Mouse (Mus musculus) midbrain, embryonic 16.5 days (tissue): ENCODE results near the gene Ahnak2. TPM values are rescaled to one million over a fixed set of nuclear protein-coding genes. Genes with fewer than 3 reads are reported as not detected.

Source experiments
- ATAC-seq: fragments of 200-750 bp; cut with Nextera tagmentation; 2 replicates; pipeline ENCODE4 v1.8.0; 2017; ENCODE audit warnings: moderate TSS enrichment
- H3K27ac ChIP-seq: fragments of 300-500 bp; sonication (generic); 2 replicates; pipeline ENCODE4 v1.5.1; 2014; ENCODE audit warnings: mild to moderate bottlenecking, low read length, mixed read lengths
- H3K27me3 ChIP-seq: fragments of 300-500 bp; sonication (generic); 2 replicates; pipeline ENCODE4 v1.6.1; 2014; ENCODE audit warnings: low read depth, low read length, mixed read lengths; ENCODE audit not compliant: control insufficient read depth, insufficient read depth
- H3K36me3 ChIP-seq: fragments of 300-500 bp; sonication (generic); 2 replicates; pipeline ENCODE4 v1.6.1; 2014; ENCODE audit warnings: mild to moderate bottlenecking, low read length, moderate library complexity, mixed read lengths; ENCODE audit not compliant: control insufficient read depth, insufficient read depth
- H3K4me1 ChIP-seq: fragments of 300-500 bp; sonication (generic); 2 replicates; pipeline ENCODE4 v1.6.1; 2014; ENCODE audit warnings: mild to moderate bottlenecking, low read length, mixed read lengths; ENCODE audit not compliant: control insufficient read depth, insufficient read depth
- H3K4me2 ChIP-seq: fragments of 300-500 bp; sonication (generic); 2 replicates; pipeline ENCODE4 v1.6.1; 2014; ENCODE audit warnings: mild to moderate bottlenecking, low read length, mixed read lengths
- H3K4me3 ChIP-seq: fragments of 300-500 bp; sonication (generic); 2 replicates; pipeline ENCODE4 v1.5.1; 2014; ENCODE audit warnings: low read depth, mild to moderate bottlenecking, low read length, moderate library complexity, mixed read lengths
- H3K9ac ChIP-seq: fragments of 300-500 bp; sonication (generic); 2 replicates; pipeline ENCODE4 v1.6.1; 2014; ENCODE audit warnings: low read depth, low read length, mixed read lengths
- H3K9me3 ChIP-seq: fragments of 300-500 bp; sonication (generic); replicated peaks from 2 replicates; pipeline ENCODE4 v1.6.1; 2014; ENCODE audit warnings: mild to moderate bottlenecking, low read length, mixed read lengths; ENCODE audit not compliant: control insufficient read depth, poor library complexity, severe bottlenecking
- WGBS: fragments of 180-500 bp; shearing (Covaris S2); extraction: QIAGEN DNeasy Blood & Tissue Kit; methylation state at CpG from one replicate; pipeline ENCODE4 v1.1.7; 2014; 5-methylcytosine and 5-hydroxymethylcytosine counted together
- polyA plus RNA-seq: library from polyadenylated mRNA; unstranded; fragments of >200 nt; fragmentation: Nextera tagmentation; extraction: Ambion mirVana; gene quantifications from 2 replicates; pipeline ENCODE4 v1.2.1, GENCODE M21; 2015

Gene Ahnak2
- polyA plus RNA-seq, 1 experiment from 2014 or later = 2.0 TPM

DNA sequence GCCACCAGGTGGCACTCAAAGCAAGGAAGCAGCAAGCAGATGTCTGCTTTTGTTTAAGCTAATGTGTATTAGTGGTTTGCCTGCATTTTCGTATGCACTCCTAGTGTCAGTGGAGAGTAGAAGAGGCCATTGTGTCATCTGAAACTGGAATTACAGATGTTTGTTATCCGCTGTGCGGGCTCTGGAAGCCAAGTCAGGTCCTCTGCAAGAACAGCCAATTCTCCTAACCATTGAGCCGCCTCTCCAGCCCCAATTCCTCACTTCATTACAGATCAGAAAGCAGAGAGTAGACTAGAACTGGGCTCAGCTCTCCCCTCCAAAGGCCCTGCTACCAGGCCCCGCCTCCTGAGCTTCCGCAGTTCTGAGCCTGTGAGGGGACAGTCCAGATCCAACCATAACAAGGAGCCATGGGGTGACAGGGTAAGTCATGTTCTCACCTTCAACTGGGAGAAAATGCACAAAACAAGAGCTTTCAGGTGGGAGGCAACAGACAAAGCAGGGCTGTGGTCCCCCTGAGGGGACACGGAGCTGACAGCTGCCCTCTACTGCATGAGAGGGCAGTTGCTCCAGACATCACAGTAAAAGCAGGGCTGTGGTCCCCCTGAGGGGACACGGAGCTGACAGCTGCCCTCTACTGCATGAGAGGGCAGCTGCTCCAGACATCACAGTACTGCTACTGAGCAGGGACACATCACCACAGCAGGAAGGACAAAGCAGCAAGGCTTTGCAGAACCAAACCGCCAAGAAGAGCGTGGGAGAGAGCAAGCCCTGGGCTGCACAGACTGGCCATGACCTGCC lies 55.5 kb downstream of the Ahnak2 start:
- WGBS = 18% methylated on average over 10 of the region's 10 CpGs
- H3K4me2 ChIP-seq = peak overlapping the region; percentile 12; the same call in 1 of the 2 replicates
- no peak overlapping the region for H3K4me3 ChIP-seq
- H3K9me3 ChIP-seq = no peaks in the 10 kb centered on the region
- H3K4me1 ChIP-seq = peaks cover 9% of the 10 kb centered on the region
- H3K9ac ChIP-seq = peak overlapping the region; percentile 58
- ATAC-seq = peak; percentile 70
- H3K27ac ChIP-seq = peak overlapping the region; percentile 87
- H3K27me3 ChIP-seq = no peaks in the 10 kb centered on the region
- peaks cover 13% of the 10 kb centered on the region for H3K36me3 ChIP-seq

DNA sequence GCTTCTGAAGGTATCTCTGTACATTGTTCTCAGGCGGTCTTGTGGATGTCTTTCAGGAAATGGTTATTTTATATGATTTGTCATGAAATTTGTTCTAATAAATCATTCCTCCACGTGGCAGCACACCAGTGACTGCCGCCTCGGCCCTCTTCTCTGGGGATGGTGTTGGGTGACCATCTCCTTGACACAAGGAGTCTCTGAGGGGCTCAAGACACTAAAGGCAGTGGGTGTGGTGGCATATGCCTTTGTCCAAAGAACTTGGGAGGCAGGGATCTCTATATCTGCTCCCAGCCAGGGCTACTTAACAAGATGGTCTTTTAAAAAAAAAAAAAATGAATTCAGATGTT lies 56.0 kb downstream of the Ahnak2 start:
- no peak overlapping the region for H3K27ac ChIP-seq
- ATAC-seq = peak; percentile 10; the same call in 1 of the 2 replicates
- 71% methylated on average over 4 of the region's 4 CpGs for WGBS

DNA sequence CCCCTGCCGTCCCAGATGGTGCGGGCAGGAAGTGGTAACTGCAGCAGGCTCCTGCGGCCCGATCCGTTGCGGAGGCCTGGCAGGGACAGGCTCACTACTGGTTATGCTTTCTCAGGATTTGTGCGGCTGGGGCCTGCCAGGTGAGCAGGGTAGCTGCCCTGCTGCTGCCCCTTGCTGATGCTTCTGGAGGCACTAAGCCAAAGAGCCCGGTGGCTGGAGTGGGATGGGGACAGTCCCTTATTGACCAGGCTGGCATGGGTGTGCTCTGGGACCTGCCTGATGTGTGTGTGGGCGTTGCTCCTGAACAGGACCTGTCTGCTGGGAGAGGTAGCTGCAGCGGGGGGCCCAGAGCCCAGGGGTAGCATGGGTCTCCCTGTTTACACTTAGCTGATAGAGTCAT lies 56.7 kb downstream of the Ahnak2 start:
- no peak overlapping the region for H3K4me2 ChIP-seq
- 93% methylated on average over 10 of the region's 10 CpGs for WGBS
- H3K27ac ChIP-seq = no peak overlapping the region
- no peaks in the 10 kb centered on the region for H3K9me3 ChIP-seq
- no peaks in the 10 kb centered on the region for H3K27me3 ChIP-seq
- no peak overlapping the region for H3K9ac ChIP-seq
- peaks cover 9% of the 10 kb centered on the region for H3K4me1 ChIP-seq
- no peak for ATAC-seq
- no peak overlapping the region for H3K4me3 ChIP-seq
- H3K36me3 ChIP-seq = peaks cover 15% of the 10 kb centered on the region

More for the DNA sequence above, 56.0 kb downstream of the Ahnak2 start:
- H3K9ac ChIP-seq = peak overlapping the region; percentile 11; the same call in 1 of the 2 replicates
- peaks cover 13% of the 10 kb centered on the region for H3K36me3 ChIP-seq
- peaks cover 9% of the 10 kb centered on the region for H3K4me1 ChIP-seq
- H3K4me2 ChIP-seq = no peak overlapping the region
- H3K9me3 ChIP-seq = no peaks in the 10 kb centered on the region
- no peak overlapping the region for H3K4me3 ChIP-seq
- H3K27me3 ChIP-seq = no peaks in the 10 kb centered on the region

GRCm38 (mm10) chr12:112744891-112745580 lies 57.4 kb downstream of the Ahnak2 start:
- H3K9ac ChIP-seq = no peak overlapping the region
- no peak overlapping the region for H3K4me3 ChIP-seq
- peaks cover 22% of the 10 kb centered on the region for H3K36me3 ChIP-seq
- H3K4me2 ChIP-seq = no peak overlapping the region
- H3K4me1 ChIP-seq = peaks cover 9% of the 10 kb centered on the region
- H3K27me3 ChIP-seq = no peaks in the 10 kb centered on the region
- H3K9me3 ChIP-seq = no peaks in the 10 kb centered on the region
- no peak overlapping the region for H3K27ac ChIP-seq
- WGBS = 78% methylated on average over 10 of the region's 10 CpGs
- no peak for ATAC-seq

- no peak for ATAC-seq
- Histone ChIP-seq H3K27me3 (no peaks in the 10 kb centered on the region), H3K4me1 (peaks cover 9% of the 10 kb centered on the region), H3K4me2 (no peak overlapping the region), H3K27ac (no peak overlapping the region), H3K9ac (no peak overlapping the region), H3K4me3 (no peak overlapping the region), H3K36me3 (peaks cover 24% of the 10 kb centered on the region), H3K9me3 (no peaks in the 10 kb centered on the region)
- 81% methylated on average over 11 of the region's 11 CpGs for WGBS
Measured at GRCm38 (mm10) chr12:112744211-112744610, 58.2 kb downstream of the Ahnak2 start.

DNA sequence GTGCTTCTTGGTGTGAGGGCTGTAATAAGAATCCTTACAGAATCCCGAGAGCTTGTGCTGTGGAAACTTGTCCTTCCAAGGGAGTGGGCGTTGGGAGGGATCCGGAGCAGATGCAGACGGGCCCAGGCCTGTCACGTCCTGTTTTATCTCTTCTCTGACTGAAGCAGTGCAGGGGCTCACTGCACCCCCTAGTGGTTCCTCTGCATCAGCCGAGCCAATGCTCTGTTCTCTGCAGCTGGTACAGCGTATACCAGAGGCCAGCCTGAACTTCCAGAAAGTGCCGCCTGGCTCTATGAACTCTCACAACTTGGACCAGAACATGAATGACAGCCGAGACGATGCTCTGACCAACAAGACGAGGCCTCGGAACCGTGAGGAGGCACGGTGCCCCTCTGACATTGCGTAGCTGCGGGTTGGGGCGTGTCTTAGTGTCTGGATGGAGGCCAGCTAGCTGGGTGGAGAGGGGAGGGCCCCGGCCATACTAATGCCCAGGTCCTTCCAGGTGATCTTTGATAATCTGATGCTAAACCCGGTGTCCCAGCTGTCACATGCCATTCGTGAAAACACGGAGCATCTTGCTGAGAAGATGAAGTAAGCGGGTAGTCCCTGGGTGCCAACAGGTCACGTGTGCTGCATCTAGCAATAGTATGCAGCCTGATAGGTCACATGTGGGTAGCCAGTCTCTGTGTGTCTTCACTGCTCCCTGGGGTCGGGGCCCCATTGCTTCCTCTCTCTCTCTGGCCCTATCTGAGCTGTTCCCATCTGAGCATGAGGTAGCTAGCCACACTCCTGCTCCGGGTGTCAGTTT lies 59.1 kb downstream of the Ahnak2 start:
- peak overlapping the region; percentile 17; the same call in 1 of the 2 replicates for H3K9ac ChIP-seq
- 58% methylated on average over 25 of the region's 25 CpGs for WGBS

GRCm38 (mm10) chr12:112742768-112743167 lies 59.7 kb downstream of the Ahnak2 start:
- peaks cover 9% of the 10 kb centered on the region for H3K4me1 ChIP-seq
- H3K9me3 ChIP-seq = no peaks in the 10 kb centered on the region
- H3K4me2 ChIP-seq = no peak overlapping the region
- peaks cover 32% of the 10 kb centered on the region for H3K36me3 ChIP-seq
- H3K9ac ChIP-seq = peak overlapping the region; percentile 17; the same call in 1 of the 2 replicates
- ATAC-seq = no peak
- no peaks in the 10 kb centered on the region for H3K27me3 ChIP-seq
- no peak overlapping the region for H3K4me3 ChIP-seq
- H3K27ac ChIP-seq = no peak overlapping the region
- 61% methylated on average over 6 of the region's 6 CpGs for WGBS

More for the DNA sequence above, 59.1 kb downstream of the Ahnak2 start:
- Histone ChIP-seq H3K36me3 (peaks cover 30% of the 10 kb centered on the region), H3K9me3 (no peaks in the 10 kb centered on the region), H3K27me3 (no peaks in the 10 kb centered on the region), H3K27ac (no peak overlapping the region), H3K4me1 (peaks cover 9% of the 10 kb centered on the region), H3K4me3 (no peak overlapping the region), H3K4me2 (no peak overlapping the region)
- ATAC-seq = peak; percentile 61

DNA sequence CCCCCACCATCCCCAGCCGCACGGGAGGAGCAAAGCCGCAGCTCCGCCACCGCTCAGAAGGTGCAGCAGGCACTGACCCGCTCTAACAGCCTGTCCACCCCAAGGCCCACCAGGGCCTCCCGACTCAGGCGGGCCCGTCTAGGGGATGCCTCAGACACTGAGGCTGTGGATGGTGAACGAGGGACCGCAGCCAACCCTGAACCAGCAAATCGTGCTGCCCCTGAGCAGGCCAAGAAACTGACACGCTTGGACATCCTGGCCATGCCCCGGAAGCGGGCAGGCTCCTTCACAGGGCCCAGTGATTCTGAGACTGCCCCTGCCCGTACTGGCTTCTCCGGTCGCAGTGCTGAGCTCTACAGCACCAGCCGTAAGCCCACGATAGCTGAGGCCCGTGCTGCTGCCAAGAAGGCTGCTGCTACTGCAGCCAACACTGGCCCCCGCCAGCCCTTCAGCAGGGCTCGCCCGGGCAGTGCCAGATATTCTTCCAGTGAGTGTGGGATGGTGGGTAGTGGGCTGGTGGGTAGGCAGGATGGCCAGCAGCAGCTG lies 63.4 kb downstream of the Ahnak2 start:
- no peak overlapping the region for H3K4me2 ChIP-seq
- H3K27ac ChIP-seq = no peak overlapping the region
- no peak overlapping the region for H3K4me3 ChIP-seq
- peaks cover 45% of the 10 kb centered on the region for H3K36me3 ChIP-seq
- no peak for ATAC-seq
- no peaks in the 10 kb centered on the region for H3K9me3 ChIP-seq
- no peaks in the 10 kb centered on the region for H3K4me1 ChIP-seq
- H3K27me3 ChIP-seq = no peaks in the 10 kb centered on the region
- no peak overlapping the region for H3K9ac ChIP-seq
- WGBS = 94% methylated on average over 24 of the region's 24 CpGs
